Mouse (Mus musculus) liver, adult 2 months (tissue): ENCODE measurements around the gene Sec31a.

Source experiments
- CTCF ChIP-seq: fragments of 200-500 bp; IDR thresholded peaks from 2 replicates; pipeline ENCODE4 v1.5.1; 2011; ENCODE audit warnings: low read depth, low read length, control low read depth
- POLR2A ChIP-seq: fragments of 200-500 bp; IDR thresholded peaks from 2 replicates; pipeline ENCODE4 v1.6.1; 2011; ENCODE audit warnings: low read length, control low read depth; ENCODE audit not compliant: insufficient read depth; ENCODE audit errors: extremely low read depth

DNA sequence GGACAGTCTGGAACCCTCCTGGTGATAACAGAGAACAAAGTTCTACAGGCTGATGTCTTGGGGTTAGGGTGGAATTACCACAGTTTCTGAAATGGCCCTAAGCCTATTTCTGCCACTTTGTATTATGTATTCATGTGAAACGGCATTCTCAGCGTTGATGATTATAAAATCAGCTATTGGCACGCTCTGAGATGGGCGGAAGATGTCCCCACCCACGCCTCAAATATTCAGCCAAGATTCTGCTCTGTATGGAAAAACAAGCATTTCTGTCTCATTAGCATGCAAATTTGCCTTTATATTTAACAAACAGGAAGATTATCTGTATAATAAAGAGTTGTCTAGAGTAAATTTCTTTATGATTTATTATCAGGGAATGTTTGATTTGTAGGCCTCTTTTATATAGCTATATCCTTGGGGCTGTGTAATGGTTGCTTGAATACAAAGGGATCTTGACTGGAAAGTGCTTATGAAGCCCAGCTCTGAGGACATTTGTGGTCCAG, 80.4 kb downstream of the Sec31a start:
- TF ChIP-seq CTCF: no peak
- no peak for TF ChIP-seq POLR2A
